Mouse (Mus musculus): ENCODE data around the gene Efhd1. TPM values are rescaled to one million over a fixed set of nuclear protein-coding genes. Genes with fewer than 3 reads are reported as not detected.

Efhd1 gene
- total RNA-seq, 2 experiments from 2014 or later: 201 to 207 TPM

DNA sequence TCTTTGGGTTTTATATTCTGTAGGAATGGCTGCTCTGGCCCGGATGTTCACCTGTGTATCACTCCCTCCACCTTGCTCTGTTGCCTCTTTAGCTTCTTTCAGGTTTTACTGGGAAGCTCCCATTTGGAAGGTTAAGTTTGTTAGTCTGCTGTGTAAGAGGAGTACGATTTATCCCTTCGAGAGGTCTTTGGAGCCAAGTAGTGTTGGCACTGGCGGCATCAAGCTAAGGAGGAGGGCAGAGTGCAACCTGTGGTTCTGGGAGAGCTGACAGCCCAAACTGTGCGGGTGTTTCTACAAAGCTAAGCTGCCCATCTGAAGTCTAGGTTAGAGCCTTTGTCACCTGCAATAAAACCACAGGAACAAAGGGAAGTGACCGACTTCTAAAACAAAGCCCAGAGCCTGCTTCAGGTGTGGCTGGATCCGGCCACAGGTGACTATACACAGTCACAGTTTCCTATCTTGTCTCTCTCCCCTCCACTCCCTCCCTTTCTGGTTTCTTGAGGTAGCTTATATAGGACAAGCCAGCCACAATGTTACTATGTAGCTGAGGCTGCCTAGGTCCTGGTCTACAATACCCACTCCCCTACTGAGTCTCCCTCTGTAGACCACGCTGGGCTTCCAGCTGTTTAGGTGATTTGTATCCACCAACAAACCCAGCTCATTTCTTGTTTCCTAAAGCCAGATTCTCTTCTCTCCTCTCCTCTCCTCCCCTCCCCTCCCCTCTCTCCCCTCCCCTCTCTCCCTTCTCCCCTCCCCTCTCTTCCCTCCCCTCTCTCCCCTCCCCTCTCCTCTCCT lies 2.3 kb downstream of the Efhd1 start:
- DNase-seq (ENCODE audit: low spot score in 2 of 2): no peak

DNA sequence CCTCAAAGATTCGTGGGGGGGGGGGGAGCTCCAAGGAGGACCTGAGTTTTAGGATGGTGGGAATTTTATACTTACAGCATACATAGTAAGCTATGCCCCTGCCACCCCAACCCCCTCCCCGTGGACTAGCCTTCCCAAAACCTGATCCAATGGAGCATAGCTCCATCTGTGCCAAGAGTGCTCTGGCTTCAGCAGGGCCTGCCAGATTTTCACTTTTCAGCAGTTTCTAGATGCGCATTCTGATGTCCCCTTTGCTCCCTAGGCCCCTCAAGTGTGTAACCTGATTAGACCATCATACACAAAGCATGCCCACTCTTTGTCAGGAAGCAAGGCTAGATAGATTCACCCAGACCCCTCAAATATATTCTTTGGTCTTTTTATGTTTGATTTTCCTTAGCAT lies 6.0 kb downstream of the Efhd1 start:
- DNase-seq (ENCODE audit: low spot score in 2 of 2): no peak

DNA sequence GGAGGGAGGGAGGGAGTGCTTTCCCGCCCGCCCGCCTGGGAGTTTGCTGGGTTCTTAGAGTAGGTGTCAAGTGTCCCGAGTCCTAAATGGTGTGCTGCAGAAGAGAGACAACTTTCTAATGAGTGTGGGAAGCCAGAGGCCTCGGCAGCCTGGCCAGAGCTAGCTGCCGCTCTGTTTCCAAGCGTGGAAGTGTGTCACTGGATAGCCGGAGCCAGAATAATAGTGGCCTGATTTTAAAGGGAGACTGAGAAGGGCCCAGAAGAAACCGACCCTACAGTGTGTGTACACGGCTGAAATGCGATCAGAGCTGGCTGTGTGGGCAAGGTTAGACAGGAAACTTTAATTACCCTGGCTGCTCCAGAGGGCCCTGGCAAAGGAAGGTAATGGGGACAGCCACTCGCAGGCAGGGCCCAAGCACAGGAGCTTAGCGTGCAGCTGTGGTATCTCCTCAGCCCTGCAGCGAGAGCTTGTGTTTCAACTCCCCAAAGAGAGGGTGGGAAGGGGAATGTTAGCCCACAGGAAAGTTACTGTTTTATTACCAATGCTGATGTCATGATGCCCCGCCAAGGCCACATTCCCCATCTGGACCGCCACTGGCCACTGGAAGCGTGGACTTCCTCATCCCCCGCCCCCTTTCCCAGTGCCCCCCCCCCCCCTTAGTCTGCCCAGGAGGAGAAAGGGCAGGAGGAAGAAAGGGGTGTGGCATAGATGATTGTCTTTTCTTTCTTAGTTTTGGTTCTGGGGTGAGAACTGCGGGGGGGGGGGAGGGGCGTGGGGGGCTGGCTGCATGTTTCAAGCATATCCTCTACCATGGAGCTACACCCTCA lies 6.7 kb downstream of the Efhd1 start:
- no peak for DNase-seq (ENCODE audit: low spot score in 2 of 2)

DNA sequence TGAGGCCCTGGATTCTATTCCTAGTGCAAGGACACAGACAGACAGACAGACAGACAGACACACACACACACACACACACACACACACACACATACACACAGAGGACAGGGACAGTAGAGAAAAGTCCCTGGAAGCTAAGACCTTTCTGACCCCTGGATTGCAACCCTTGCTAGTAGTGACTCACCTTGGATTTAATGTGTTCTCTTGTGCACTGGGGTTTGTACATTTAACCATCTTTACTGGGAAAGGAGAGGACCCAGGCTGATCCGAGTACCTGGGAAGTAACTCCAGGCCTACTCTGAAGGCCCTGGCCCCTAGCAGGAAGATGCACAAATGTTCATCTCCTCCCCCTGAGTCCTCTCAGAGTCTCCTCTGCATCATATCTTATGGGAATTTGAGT lies 7.4 kb downstream of the Efhd1 start:
- no peak for DNase-seq (ENCODE audit: low spot score in 2 of 2)

DNA sequence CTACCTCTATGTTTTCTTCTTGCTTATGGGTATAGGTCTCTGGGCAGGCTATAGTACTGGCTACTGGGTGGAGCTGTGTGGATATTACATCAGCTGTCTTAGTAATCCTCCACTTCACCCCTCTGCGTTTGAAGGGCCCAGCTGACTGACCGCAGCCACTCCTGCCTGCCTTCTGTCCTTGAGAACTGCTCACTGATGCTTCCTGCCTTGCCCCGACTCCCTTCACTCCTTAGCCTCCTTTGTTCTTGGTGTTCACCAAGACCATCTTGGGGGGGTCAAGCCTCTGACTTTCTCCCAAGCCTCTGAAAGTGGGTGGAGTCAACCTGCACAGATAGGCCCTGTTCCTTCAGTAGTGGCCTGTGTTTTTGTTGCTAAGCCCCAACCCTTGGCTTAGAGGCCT lies 8.3 kb downstream of the Efhd1 start:
- DNase-seq (ENCODE audit: low spot score in 2 of 2): no peak

DNA sequence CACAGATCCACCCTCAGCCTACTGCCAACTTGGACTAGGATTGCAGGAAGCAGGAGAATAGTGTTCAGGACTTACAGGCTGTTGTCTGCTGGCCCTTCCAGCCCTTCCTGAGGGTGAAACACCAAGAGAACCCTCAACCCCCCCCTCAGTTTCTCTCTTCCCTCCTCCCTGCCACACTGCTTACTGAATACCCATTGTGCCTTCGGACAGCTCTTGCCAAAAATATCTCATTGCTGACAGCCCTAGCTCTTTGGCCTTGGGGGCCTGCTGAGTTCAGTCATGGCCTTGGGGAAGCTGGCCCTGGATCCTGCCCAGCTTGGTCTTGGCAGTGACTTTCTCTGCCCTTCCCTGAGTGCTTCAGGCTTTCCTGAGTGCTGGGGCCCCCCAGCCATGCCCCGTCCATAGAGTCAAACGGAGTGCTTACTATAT lies 9.4 kb downstream of the Efhd1 start:
- peak in 1 of 2 experiments; percentile 65 for DNase-seq (ENCODE audit: low spot score in 2 of 2)

DNA sequence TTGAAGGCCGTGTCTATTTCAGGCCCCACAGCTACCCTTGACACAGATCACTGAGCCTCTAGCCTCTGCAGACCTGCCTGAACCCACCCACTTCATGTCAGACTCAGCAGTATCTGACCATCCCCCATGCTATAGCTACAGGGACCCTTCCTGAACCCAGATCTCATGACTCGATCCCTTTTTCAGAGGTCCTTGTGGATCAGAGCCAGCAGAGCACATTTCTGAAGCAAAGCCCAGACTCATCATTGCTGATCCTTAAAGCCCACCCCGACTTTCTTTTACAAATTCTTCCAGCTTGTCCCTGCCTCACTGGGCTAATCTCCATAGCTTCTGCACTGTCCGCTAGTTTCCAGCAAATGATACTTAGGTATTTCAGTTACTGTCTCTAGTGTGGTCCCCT lies 10.0 kb downstream of the Efhd1 start:
- DNase-seq (ENCODE audit: low spot score in 2 of 2): no peak

DNA sequence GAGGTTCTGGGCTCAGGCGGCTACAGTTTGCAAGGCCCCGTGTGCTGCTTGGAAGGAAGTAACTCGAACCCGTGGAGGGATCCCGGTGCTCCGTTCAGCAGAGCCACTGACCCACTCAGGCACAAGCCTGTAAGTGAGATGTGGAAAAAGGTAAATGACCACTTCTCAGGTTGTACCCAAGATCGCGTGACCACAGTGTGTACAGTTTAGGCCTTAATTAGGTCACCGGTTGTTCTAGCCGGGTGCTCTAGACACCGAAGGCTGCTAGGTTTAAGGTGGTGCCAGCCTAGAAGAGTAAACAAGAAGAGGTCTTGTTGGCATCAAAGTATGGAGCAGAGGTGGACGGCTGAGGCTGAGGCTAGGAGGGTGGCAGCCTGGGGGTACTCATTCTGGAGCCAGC lies 11.0 kb downstream of the Efhd1 start:
- no peak for DNase-seq (ENCODE audit: low spot score in 2 of 2)

DNA sequence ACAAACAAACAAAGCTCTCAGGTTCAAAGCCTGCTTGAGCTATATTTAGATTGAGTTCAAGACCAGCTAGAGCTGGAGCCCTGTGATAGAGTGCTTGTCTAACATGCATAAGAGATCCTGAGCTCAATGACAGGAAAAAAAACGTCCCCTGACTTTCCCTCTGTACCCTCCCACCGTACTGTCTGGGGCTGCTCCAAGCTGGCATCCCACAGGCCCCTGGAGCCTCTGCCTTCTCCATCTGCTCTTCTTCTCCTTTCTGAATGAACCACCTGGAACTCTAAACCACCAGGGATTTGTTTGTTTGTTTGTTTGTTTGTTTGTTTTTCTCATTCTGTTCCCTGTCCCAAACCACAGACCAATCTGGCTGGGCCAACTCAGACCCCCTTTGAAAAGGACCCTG lies 11.9 kb downstream of the Efhd1 start:
- no peak for DNase-seq (ENCODE audit: low spot score in 2 of 2)

DNA sequence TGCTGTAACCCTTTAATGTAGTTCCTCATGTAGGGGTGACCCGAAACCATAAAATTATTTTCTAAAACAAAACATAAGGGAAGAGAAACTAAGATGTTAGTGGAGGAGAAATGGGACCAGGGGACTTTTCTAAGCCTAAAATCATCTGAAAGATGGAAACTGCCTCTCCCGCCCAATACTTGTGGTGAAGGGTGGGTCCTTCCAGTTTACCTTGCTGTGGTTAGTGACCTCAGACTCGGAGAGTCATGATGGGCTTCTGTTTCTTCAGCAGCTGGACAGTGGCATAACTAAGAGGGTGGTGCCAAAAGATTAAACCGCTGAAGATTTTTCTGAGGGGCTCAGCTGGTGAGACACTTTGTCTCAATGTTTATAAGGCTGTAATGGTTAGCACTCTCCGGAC lies 16.1 kb downstream of the Efhd1 start:
- DNase-seq (ENCODE audit: low spot score in 2 of 2): no peak

DNA sequence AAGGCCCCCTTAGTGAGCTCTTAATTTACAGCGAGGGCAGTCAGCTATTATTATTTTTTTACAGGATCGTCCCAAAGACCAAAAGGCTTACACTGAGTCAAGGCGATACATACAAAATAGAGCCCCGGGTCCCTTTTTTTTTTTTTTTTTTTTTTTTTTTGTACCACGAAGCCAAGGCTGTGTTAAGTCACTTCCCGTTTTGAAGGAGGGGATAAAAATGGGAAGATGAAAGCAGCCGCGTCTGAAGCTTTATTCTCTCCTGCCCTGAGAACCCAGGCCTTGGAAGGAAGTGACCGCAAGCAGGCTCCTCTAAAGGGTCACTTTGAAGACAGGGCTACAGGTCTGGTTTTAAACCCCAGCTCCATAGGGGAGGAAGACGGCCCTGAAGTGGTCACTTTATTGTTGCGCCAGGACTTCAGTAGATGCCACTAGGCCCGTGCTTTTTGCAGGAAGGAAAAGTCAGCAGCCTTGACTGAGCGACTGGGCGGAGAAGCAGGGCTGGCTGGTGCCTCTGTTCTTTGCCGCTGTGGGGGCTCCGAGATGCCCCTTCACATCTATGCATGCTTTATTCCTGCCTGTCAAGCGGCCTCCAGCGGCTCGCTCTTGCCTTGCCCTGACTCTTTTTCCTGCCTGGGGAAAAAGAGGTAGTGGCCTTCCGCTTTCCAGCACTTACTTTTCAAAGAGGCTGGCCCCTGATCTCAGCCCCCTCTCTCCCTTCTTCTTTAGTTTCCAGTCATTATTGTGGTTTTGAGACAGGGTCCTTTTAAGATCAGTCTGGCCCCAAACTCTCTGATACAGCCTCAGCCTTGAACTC lies 17.6 kb downstream of the Efhd1 start:
- no peak for DNase-seq (ENCODE audit: low spot score in 2 of 2)

DNA sequence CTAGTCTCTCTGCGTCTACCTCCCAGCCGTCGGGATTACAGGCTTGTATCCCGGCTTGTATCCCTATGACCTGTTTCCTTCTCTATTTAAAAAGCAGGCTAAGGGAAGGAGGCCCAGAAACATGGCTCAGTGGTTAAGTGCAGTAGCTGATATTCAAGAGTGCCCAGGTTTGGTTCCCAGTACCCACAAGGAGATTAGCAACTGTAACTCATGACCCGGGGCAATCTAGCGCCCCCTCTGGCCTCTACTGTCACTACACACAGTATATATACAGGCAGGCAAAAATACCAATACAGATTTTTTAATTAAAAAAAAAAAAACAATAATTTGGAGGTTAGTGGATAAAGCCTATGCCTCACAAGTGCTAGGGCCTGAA lies 18.2 kb downstream of the Efhd1 start:
- DNase-seq (ENCODE audit: low spot score in 2 of 2): no peak

DNA sequence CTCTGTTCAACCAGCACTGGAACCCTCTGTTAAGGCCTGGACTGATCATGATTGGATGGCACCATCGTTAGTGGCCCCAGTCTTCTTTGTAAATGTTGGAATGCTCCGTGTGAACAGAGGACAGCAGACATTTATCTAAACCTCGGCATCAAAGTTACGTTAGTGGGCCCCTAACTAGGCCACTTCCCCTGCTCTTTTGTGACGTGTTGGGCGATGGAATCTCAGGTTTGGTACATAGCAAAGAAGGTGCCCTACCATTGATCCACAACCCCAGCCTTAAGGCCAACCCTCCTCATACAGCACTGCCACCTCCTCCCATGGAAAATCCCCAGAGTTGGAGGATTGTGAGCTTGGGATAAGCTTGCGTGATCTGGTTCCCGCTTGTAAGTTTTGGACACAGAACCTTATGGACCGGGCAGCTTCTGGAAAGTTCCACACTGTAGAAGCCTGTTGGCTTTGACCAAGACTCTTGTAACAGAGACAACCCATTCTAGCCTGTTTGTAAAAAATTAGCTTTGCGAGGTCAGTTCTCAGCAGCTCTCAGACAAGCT lies 19.3 kb downstream of the Efhd1 start:
- no peak for DNase-seq (ENCODE audit: low spot score in 2 of 2)

DNA sequence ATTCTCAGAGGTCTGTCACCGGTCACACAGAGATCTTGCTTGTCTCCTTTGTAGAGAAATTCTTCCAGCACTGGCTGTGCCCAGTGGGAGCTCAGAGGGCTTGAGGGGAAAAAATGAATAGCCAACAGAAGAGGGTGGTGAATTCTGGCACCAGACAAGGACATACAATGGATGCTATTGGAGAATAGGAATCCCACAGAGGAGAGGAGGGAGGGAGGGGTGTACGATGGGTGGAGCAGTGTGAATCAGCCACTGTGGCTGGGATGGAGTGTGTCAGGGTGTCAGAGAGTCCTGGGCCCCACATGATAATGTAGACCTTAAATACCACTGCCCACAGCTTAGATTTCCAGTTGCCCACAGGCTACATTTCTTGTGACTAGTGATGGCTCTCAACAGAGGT lies 22.9 kb downstream of the Efhd1 start:
- DNase-seq (ENCODE audit: low spot score in 2 of 2): no peak

DNA sequence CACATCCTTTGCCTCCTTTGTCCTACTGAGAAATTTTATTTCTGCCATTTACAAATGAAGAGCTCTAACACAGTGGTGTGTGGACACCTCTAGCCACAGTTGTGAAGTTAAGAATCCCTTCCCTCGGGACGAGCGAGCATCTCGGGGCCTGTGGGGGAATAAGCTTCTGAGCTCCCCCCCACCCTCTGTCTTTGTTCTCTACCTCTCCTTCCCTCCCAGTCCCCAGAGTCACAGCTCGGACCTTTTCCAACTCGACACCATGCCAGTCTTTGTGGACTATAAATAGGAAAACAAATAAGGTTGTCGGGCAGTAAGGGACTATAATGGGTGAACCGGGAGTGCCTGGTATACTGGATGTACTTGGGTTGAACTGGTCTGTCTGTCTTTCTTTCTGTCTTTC lies 27.3 kb downstream of the Efhd1 start:
- DNase-seq (ENCODE audit: low spot score in 2 of 2): no peak

DNA sequence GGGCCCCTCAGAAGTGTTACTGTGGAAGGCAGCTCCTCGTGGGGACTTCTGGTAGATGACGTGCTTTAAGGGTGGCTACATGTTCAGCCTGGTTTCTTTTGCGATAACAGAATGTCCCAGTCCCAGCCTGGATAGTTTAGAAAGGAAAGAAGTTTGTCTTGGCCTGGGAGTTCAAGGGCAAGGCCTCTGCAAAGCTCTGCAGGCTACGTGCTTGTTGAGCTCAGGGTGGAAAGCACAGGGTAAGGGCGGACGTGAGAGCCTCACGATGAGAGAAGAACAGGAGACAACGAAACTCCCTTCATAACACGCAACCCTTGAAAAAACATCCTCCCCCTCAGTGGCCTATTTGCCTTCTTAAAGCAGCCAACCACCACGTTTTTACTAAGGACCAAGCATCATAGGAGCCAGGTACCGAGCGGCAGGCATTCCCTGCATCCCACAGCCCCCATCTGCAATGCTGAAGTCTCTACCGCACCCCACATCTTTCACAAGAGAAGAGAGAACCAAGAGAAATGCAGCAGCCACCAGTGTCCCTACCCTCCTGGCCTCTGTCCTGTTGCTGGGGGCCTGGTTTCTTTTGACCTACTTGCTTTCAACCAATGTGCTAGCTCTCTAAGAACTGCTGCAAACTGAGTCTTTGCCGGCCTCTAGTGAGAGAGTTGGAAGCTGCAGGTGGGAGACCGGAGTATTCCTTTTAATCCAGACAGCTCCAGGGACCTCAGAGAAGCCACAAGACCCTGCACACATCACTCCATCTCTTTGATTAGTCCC lies 28.4 kb downstream of the Efhd1 start:
- DNase-seq (ENCODE audit: low spot score in 2 of 2): peak in 1 of 2 experiments; percentile 40

DNA sequence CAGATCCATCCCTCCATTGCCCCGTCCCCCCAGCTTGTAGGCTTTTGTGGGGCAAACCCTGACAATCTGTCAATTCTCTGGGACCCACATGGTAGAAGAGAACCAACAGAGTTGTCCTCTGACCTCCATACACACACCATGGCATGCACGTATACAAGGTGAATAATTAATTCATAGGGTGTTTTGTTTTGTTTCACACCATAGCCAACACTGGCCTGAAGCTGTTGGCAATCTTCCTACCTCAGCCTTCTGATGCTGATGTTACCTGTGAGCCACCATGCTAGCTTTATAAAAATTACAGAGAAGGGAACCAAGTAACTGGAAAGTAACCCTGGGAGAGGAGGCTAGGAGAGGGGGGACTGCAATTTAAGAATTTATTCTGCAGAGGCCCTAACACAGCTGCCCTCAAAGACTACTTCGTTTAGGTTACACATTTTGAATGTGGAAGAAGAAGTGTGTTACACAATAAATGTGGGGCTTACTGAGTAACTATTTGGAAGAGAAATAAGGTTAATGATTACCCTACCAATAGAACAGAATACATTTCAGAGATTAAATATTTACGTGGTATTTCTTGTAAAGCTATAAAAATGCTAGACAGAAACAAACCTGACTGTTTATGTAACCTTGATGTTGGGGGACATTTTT lies 30.0 kb downstream of the Efhd1 start:
- no peak for DNase-seq (ENCODE audit: low spot score in 2 of 2)

DNA sequence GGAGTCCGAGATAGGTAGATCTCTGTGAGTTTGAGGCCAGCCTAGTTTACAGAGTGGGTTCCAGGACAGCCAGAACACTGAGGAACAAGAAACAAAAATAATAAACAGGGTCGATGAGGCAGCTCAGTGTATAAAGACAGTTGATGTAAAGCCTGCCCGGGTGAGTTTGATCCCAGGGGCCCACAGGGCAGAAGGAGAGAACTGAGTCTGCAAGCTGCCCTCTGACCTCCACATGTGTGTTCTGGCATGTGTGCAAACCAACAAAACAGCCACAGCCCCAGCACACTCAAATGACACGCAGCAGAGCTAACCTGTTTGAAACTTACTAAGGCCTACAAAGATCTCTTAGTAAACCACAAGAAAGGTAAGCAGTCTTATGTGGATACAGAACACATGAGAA lies 30.8 kb downstream of the Efhd1 start:
- DNase-seq (ENCODE audit: low spot score in 2 of 2): no peak

DNA sequence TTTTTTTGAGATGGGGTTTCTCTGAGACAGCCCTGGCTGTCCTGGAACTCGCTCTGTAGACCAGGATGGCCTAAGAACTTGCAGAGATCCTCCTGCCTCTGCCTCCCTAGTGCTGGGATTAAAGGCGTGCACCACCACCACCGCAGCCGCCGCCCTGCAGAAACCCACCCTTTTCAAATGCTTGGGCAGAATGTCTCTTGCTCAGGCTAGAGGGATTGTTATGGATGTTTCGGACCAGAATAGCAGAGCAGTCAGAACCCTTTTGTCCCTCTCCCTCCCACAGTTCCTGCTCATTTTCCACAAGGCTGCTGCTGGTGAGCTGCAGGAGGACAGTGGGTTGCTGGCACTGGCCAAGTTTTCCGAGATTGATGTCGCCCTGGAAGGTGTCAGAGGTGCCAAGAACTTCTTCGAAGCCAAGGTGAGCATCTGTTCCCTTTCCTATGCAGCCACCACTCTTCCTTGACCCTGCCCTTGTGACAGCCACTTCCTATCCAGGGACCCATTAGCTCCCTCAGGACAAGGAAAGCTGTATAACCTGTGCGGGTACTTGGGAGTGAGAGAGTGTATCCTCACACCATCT lies 33.3 kb downstream of the Efhd1 start:
- no peak for DNase-seq (ENCODE audit: low spot score in 2 of 2)

Data from adrenal gland, postnatal 4 days (tissue).